Mouse (Mus musculus) heart, embryonic 11.5 days (tissue): Measurements from ENCODE around the gene Creb5. TPM values are rescaled to one million over a fixed set of nuclear protein-coding genes. Genes with fewer than 3 reads are reported as not detected.
A peak's percentile ranks its signal among the peaks of the same experiment; 100 is the strongest.

ENCODE experiments used
- ATAC-seq: fragments of 200-750 bp; cut with Nextera tagmentation; replicated peaks from 2 replicates; pipeline ENCODE4 v1.8.0; 2017; ENCODE audit warnings: moderate library complexity; ENCODE audit not compliant: insufficient number of reproducible peaks, low FRiP score, low TSS enrichment
- H3K27ac ChIP-seq: fragments of 300-500 bp; sonication (generic); 2 replicates; pipeline ENCODE4 v1.5.1; 2014; ENCODE audit warnings: mild to moderate bottlenecking, low read depth, low read length
- H3K27me3 ChIP-seq: fragments of 300-500 bp; sonication (generic); 2 replicates; pipeline ENCODE4 v1.6.1; 2014; ENCODE audit warnings: mild to moderate bottlenecking, low read length, mixed read lengths; ENCODE audit not compliant: control insufficient read depth, insufficient read depth
- H3K36me3 ChIP-seq: fragments of 300-500 bp; sonication (generic); 2 replicates; pipeline ENCODE4 v1.6.1; 2014; ENCODE audit warnings: mild to moderate bottlenecking, low read length, moderate library complexity, mixed read lengths; ENCODE audit not compliant: control insufficient read depth, insufficient read depth
- H3K4me1 ChIP-seq: fragments of 300-500 bp; sonication (generic); 2 replicates; pipeline ENCODE4 v1.6.1; 2014; ENCODE audit warnings: low read length; ENCODE audit not compliant: control insufficient read depth, insufficient read depth
- H3K4me2 ChIP-seq: fragments of 300-500 bp; sonication (generic); 2 replicates; pipeline ENCODE4 v1.6.1; 2014; ENCODE audit warnings: mild to moderate bottlenecking, moderate library complexity
- H3K4me3 ChIP-seq: fragments of 300-500 bp; sonication (generic); 2 replicates; pipeline ENCODE4 v1.5.1; 2014; ENCODE audit warnings: low read depth, low read length
- H3K9ac ChIP-seq: fragments of 300-500 bp; sonication (generic); 2 replicates; pipeline ENCODE4 v1.6.1; 2014; ENCODE audit warnings: mild to moderate bottlenecking, low read depth, low read length, moderate library complexity
- H3K9me3 ChIP-seq: fragments of 300-500 bp; sonication (generic); replicated peaks from 2 replicates; pipeline ENCODE4 v1.6.1; 2016; ENCODE audit warnings: low read length; ENCODE audit not compliant: control insufficient read depth
- WGBS: fragments of 180-500 bp; shearing (Covaris S2); extraction: QIAGEN DNeasy Blood & Tissue Kit; methylation state at CpG from one replicate; pipeline ENCODE4 v1.1.7; 2014; ENCODE audit not compliant: insufficient replicate concordance; 5-methylcytosine and 5-hydroxymethylcytosine counted together
- polyA plus RNA-seq: library from polyadenylated mRNA; unstranded; fragments of >200 nt; fragmentation: Nextera tagmentation; extraction: Ambion mirVana; gene quantifications from 2 replicates; pipeline ENCODE4 v1.2.1, GENCODE M21; 2014

The Creb5 gene
- polyA plus RNA-seq, 1 experiment from 2014 or later: 30.3 TPM

GRCm38 (mm10) chr6:53514862-53515261 is 227.8 kb downstream of the Creb5 start:
- Histone ChIP-seq H3K36me3 (no peaks in the 10 kb centered on the region), H3K9ac (no peak overlapping the region), H3K27ac (no peak overlapping the region), H3K4me1 (peaks cover 8% of the 10 kb centered on the region), H3K27me3 (no peaks in the 10 kb centered on the region), H3K4me2 (no peak overlapping the region), H3K4me3 (no peak overlapping the region), H3K9me3 (no peaks in the 10 kb centered on the region)
- ATAC-seq: no peak
- 55% methylated on average over 1 of the region's 1 CpGs for WGBS

DNA sequence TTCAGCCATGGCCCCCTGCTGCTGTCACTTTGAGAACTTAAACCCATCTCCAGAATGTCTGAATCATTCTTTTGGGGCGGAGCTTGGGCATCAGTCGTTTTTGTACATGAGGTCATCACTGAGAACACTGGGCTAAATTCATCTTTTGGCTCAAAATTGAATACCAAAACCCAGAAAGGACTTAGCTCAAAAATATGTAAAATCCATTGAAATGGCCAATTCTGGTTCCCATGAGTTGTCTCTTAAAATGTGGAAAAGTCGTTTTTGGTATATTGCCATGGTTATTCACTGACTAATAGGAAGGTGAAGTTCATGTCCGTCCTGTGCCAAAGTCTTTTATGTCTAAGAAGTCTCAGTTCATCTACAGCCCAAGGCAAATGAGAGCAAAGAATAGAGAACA is 228.5 kb downstream of the Creb5 start:
- Histone ChIP-seq H3K4me3 (no peak overlapping the region), H3K27ac (no peak overlapping the region)
- 72% methylated on average over 4 of the region's 4 CpGs for WGBS

DNA sequence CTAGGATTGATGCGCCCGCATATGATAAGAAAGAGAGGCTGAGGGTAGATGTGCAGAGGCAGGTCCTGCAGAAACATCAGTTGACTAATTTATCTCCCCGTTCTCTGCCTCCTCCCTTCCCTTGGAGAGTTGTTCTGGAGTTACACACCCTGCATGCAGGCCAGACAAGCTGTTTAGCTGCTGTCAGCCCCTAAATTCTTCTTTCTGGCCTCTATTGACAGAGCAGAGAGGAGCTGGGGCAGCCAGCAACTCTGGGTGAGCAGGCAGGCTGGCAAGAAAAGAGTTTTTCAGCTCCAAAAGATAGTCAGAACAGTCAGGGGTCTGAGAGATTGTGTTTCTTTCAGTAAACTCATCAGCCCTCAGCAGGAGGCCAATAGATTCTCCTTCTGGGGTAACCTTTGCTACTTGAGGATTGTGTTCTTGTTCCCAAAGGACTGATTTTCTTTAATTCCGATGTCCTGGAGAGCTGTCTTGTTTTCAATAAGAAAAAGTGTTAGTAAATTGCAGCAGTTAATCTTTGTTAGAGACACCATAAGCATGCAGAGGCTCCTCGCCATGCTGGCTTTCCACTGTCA is 230.4 kb downstream of the Creb5 start:
- 49% methylated on average over 5 of the region's 5 CpGs for WGBS
- H3K4me2 ChIP-seq: no peak overlapping the region

More for the DNA sequence above, 228.5 kb downstream of the Creb5 start:
- H3K4me1 ChIP-seq: peaks cover 8% of the 10 kb centered on the region
- H3K27me3 ChIP-seq: no peaks in the 10 kb centered on the region
- no peak overlapping the region for H3K9ac ChIP-seq
- no peak for ATAC-seq
- H3K36me3 ChIP-seq: no peaks in the 10 kb centered on the region
- no peaks in the 10 kb centered on the region for H3K9me3 ChIP-seq
- no peak overlapping the region for H3K4me2 ChIP-seq

GRCm38 (mm10) chr6:53523743-53524497 is 236.8 kb downstream of the Creb5 start:
- no peaks in the 10 kb centered on the region for H3K9me3 ChIP-seq
- WGBS: 84% methylated on average over 13 of the region's 13 CpGs
- H3K36me3 ChIP-seq: no peaks in the 10 kb centered on the region
- H3K4me3 ChIP-seq: no peak overlapping the region
- no peaks in the 10 kb centered on the region for H3K27me3 ChIP-seq
- ATAC-seq: no peak
- no peak overlapping the region for H3K27ac ChIP-seq
- H3K4me2 ChIP-seq: no peak overlapping the region
- no peaks in the 10 kb centered on the region for H3K4me1 ChIP-seq
- H3K9ac ChIP-seq: no peak overlapping the region

More for the DNA sequence above, 230.4 kb downstream of the Creb5 start:
- ATAC-seq: no peak
- Histone ChIP-seq H3K9ac (no peak overlapping the region), H3K9me3 (no peaks in the 10 kb centered on the region), H3K27ac (0 out of 2 replicates have a peak overlapping the region, but pooled peaks have one; percentile 10), H3K27me3 (no peaks in the 10 kb centered on the region), H3K36me3 (no peaks in the 10 kb centered on the region), H3K4me3 (no peak overlapping the region), H3K4me1 (peaks cover 8% of the 10 kb centered on the region)

DNA sequence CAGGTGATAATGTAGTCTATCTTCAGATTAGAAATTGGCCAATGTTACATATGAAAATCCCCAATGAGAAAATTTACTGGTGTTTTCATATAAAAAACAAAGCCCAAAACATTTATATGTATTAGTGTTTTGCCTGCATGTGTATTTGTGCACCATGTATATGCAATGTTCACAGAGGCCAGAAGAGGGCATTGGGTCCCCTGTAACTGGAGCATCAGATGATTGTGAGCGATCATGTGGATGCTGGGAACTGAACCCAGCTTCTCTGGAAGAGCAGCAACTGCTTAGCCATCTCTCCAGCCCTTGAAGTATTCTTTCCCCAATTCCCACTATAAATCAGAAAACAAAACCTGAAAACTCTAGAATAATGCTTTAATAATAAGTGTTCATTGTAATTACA is 239.4 kb downstream of the Creb5 start:
- H3K4me1 ChIP-seq: no peaks in the 10 kb centered on the region
- no peaks in the 10 kb centered on the region for H3K9me3 ChIP-seq
- no peaks in the 10 kb centered on the region for H3K27me3 ChIP-seq
- 81% methylated on average over 1 of the region's 1 CpGs for WGBS
- no peak overlapping the region for H3K27ac ChIP-seq
- no peak overlapping the region for H3K4me3 ChIP-seq
- H3K4me2 ChIP-seq: no peak overlapping the region
- H3K9ac ChIP-seq: no peak overlapping the region
- no peaks in the 10 kb centered on the region for H3K36me3 ChIP-seq
- no peak for ATAC-seq

DNA sequence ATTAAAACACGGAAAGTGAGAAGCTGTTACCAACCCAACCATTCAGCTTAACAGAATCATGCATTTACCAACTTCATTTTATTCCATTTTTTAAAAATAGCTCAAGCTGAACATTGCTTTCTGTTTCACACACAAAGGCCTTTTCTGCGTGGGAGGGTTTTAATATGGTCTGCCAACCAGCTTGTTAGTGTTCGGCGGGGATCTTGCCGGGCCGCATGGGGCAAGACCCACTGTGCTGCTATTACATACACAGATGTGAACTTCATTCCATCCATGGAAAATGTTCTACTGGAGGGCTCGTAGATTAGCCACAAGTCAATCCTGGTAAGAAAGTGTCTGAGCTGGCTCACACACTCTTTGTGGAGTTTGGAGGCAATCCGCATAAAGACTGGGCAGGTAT is 243.7 kb downstream of the Creb5 start:
- H3K9me3 ChIP-seq: no peaks in the 10 kb centered on the region
- 92% methylated on average over 8 of the region's 8 CpGs for WGBS
- no peak overlapping the region for H3K27ac ChIP-seq
- H3K9ac ChIP-seq: no peak overlapping the region
- ATAC-seq: no peak
- no peaks in the 10 kb centered on the region for H3K4me1 ChIP-seq
- H3K4me2 ChIP-seq: no peak overlapping the region
- no peak overlapping the region for H3K4me3 ChIP-seq
- no peaks in the 10 kb centered on the region for H3K36me3 ChIP-seq
- H3K27me3 ChIP-seq: no peaks in the 10 kb centered on the region

DNA sequence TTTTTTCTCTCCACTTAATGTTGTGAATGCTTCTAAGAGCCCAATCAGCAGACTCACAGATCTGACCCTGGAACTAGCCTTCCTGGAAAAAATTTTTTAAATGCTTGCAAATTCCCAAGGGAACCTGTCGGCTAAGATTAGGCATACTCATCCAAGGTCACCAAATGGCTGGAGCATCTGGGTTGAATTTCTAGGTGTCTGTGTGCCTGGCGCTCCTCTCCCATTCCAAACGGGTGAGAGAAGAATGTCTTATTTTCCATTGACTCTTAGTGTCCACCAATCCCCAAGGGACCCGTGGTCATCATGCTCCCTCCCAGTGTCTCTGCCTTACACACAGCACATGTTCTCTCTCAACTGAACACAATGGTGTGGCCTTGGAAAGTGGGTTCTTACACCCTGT is 244.4 kb downstream of the Creb5 start:
- Histone ChIP-seq H3K36me3 (no peaks in the 10 kb centered on the region), H3K4me3 (no peak overlapping the region), H3K4me2 (no peak overlapping the region), H3K27me3 (no peaks in the 10 kb centered on the region), H3K27ac (no peak overlapping the region), H3K9me3 (no peaks in the 10 kb centered on the region), H3K4me1 (no peaks in the 10 kb centered on the region), H3K9ac (no peak overlapping the region)
- ATAC-seq: no peak
- WGBS: 77% methylated on average over 4 of the region's 4 CpGs

- Histone ChIP-seq H3K36me3 (no peaks in the 10 kb centered on the region), H3K27ac (no peak overlapping the region), H3K9ac (no peak overlapping the region), H3K9me3 (no peaks in the 10 kb centered on the region), H3K4me2 (no peak overlapping the region), H3K27me3 (no peaks in the 10 kb centered on the region), H3K4me3 (no peak overlapping the region), H3K4me1 (no peaks in the 10 kb centered on the region)
- no peak for ATAC-seq
- 89% methylated on average over 4 of the region's 4 CpGs for WGBS
Measured at GRCm38 (mm10) chr6:53537530-53537929, 250.5 kb downstream of the Creb5 start.

GRCm38 (mm10) chr6:53541798-53542197 is 254.7 kb downstream of the Creb5 start:
- no peak overlapping the region for H3K4me3 ChIP-seq
- no peaks in the 10 kb centered on the region for H3K27me3 ChIP-seq
- H3K9ac ChIP-seq: no peak overlapping the region
- peaks cover 7% of the 10 kb centered on the region; the same call in 1 of the 2 replicates for H3K4me1 ChIP-seq
- H3K27ac ChIP-seq: no peak overlapping the region
- no peaks in the 10 kb centered on the region for H3K36me3 ChIP-seq
- no peak for ATAC-seq
- 75% methylated on average over 5 of the region's 5 CpGs for WGBS
- no peaks in the 10 kb centered on the region for H3K9me3 ChIP-seq
- no peak overlapping the region for H3K4me2 ChIP-seq
